Comparison of ENCODE assay signal across 11 mouse cellular contexts in genomic region chr8:88447406-88447805, GRCm38 (mm10).
DNase-seq lines count a peak whose midpoint lies in the region; ATAC-seq and TF ChIP-seq lines count a peak whose summit lies in the region.
"Had no signal": no experiment of that assay in that cellular context is flagged by ENCODE, and none has a peak within 500 bp of the region (broad histone marks: within the 10 kb centered on the region; RNA-seq: fewer than 3 reads in every experiment).

No protein-coding gene starts in this region.

- no peaks in the 10 kb centered on the region for H3K36me3 ChIP-seq in hindbrain, postnatal 0 days (ENCODE audit: insufficient read depth, low read length)
- no peaks in the 10 kb centered on the region for H3K36me3 ChIP-seq in neural tube, embryonic 15.5 days
- H3K36me3 ChIP-seq: embryonic facial prominence, embryonic 13.5 days; liver, embryonic 12.5 days had no signal

- H3K27ac ChIP-seq in hindbrain, postnatal 0 days, result peak overlapping the region; percentile 68
- peak overlapping the region; percentile 72 for H3K27ac ChIP-seq in neural tube, embryonic 15.5 days (replicated peaks)
- H3K27ac ChIP-seq: embryonic facial prominence, embryonic 13.5 days; liver, embryonic 12.5 days had no signal

- no peak overlapping the region for H3K4me3 ChIP-seq in hindbrain, postnatal 0 days (ENCODE audit: low read length)
- H3K4me3 ChIP-seq in neural tube, embryonic 15.5 days (replicated peaks), result no peak overlapping the region
- H3K4me3 ChIP-seq: embryonic facial prominence, embryonic 13.5 days; liver, embryonic 12.5 days had no signal

- H3K9ac ChIP-seq in hindbrain, postnatal 0 days (replicated peaks; ENCODE audit: low read length), result no peak overlapping the region
- no peak overlapping the region for H3K9ac ChIP-seq in neural tube, embryonic 15.5 days (replicated peaks)
- H3K9ac ChIP-seq: embryonic facial prominence, embryonic 13.5 days; liver, embryonic 12.5 days had no signal

- H3K4me2 ChIP-seq in hindbrain, postnatal 0 days (ENCODE audit: low read depth, low read length), result no peak overlapping the region
- H3K4me2 ChIP-seq in neural tube, embryonic 15.5 days, result no peak overlapping the region
- H3K4me2 ChIP-seq: embryonic facial prominence, embryonic 13.5 days; liver, embryonic 12.5 days had no signal

- no peaks in the 10 kb centered on the region for H3K9me3 ChIP-seq in hindbrain, postnatal 0 days (ENCODE audit: low read length)
- no peaks in the 10 kb centered on the region for H3K9me3 ChIP-seq in neural tube, embryonic 15.5 days (replicated peaks)
- H3K9me3 ChIP-seq: embryonic facial prominence, embryonic 13.5 days; liver, embryonic 12.5 days had no signal

- WGBS in hindbrain, postnatal 0 days, result 29% methylated on average over 6 of the region's 6 CpGs
- 26% methylated on average over 6 of the region's 6 CpGs for WGBS in neural tube, embryonic 15.5 days

- DNase-seq in cerebellum, adult 11-12 months, result peak; percentile 52
- DNase-seq in cerebellum, adult 8-10 months, result no peak
- DNase-seq in right cerebral cortex, adult 18-20 months, result peak; percentile 12
- no peak for DNase-seq in right cerebral cortex, adult 2 months (ENCODE audit: low spot score in 2 of 2)
- peak; percentile 80 for DNase-seq in hindbrain, postnatal 0 days (ENCODE audit: low spot score)
- no peak for DNase-seq in heart, postnatal 10 days
- DNase-seq in heart, postnatal 36 days, result no peak
- DNase-seq: B cell, adult 2 months had no signal

- H3K4me1 ChIP-seq in hindbrain, postnatal 0 days (ENCODE audit: insufficient read depth, low read length), result peaks cover 22% of the 10 kb centered on the region
- peaks cover 38% of the 10 kb centered on the region for H3K4me1 ChIP-seq in neural tube, embryonic 15.5 days

- peak; percentile 83 for ATAC-seq in hindbrain, postnatal 0 days
- ATAC-seq in neural tube, embryonic 15.5 days (ENCODE audit: low FRiP score), result peak; percentile 68
- ATAC-seq: liver, embryonic 12.5 days had no signal

- intact Hi-C loops in heart, postnatal 10 days (cut with DNase I), result no loop called here
- intact Hi-C loops in heart, postnatal 36 days (cut with DNase I), result no loop called here

- 0 out of 2 replicates have a peak, but pooled peaks cover under 1% of the 10 kb centered on the region for H3K27me3 ChIP-seq in hindbrain, postnatal 0 days (ENCODE audit: insufficient read depth, low read length)
- peaks cover 10% of the 10 kb centered on the region for H3K27me3 ChIP-seq in neural tube, embryonic 15.5 days (replicated peaks)

- TF ChIP-seq CTCF in hindbrain, postnatal 0 days (IDR thresholded peaks at IDR 0.05; ENCODE audit: low read depth), result no peak

Comparison
In these comparisons a context has a peak if more than half of its experiments do, and no peak if none do; other contexts are left out.
1. DNase-seq: peak in cerebellum, adult 11-12 months (single experiment), right cerebral cortex, adult 18-20 months (single experiment) and hindbrain, postnatal 0 days (single experiment); none in cerebellum, adult 8-10 months (single experiment), right cerebral cortex, adult 2 months (0 of 2), heart, postnatal 10 days (0 of 2) and heart, postnatal 36 days (0 of 2).